Mouse (Mus musculus) kidney, embryonic 15.5 days (tissue): ENCODE data around the gene Fat3. TPM values are rescaled to one million over a fixed set of nuclear protein-coding genes. Genes with fewer than 3 reads are reported as not detected.

ENCODE experiments used
- ATAC-seq: fragments of 200-750 bp; cut with Nextera tagmentation; replicated peaks from 2 replicates; pipeline ENCODE4 v1.8.0; 2017; ENCODE audit warnings: moderate TSS enrichment; ENCODE audit not compliant: low FRiP score
- H3K27ac ChIP-seq: fragments of 300-500 bp; sonication (generic); 2 replicates; pipeline ENCODE4 v1.5.1; 2015; ENCODE audit warnings: mild to moderate bottlenecking, inconsistent platforms
- H3K27me3 ChIP-seq: fragments of 300-500 bp; sonication (generic); 2 replicates; pipeline ENCODE4 v1.6.1; 2015; ENCODE audit warnings: inconsistent platforms
- H3K36me3 ChIP-seq: fragments of 300-500 bp; sonication (generic); 2 replicates; pipeline ENCODE4 v1.6.1; 2015; ENCODE audit warnings: inconsistent platforms
- H3K4me1 ChIP-seq: fragments of 300-500 bp; sonication (generic); 2 replicates; pipeline ENCODE4 v1.6.1; 2015; ENCODE audit warnings: inconsistent platforms
- H3K4me2 ChIP-seq: fragments of 300-500 bp; sonication (generic); 2 replicates; pipeline ENCODE4 v1.6.1; 2015; ENCODE audit warnings: moderate library complexity, mild to moderate bottlenecking, inconsistent platforms
- H3K4me3 ChIP-seq: fragments of 300-500 bp; sonication (generic); replicated peaks from 2 replicates; pipeline ENCODE4 v1.5.1; 2015; ENCODE audit warnings: mild to moderate bottlenecking, inconsistent platforms
- H3K9ac ChIP-seq: fragments of 300-500 bp; sonication (generic); 2 replicates; pipeline ENCODE4 v1.6.1; 2015; ENCODE audit warnings: mild to moderate bottlenecking, inconsistent platforms
- H3K9me3 ChIP-seq: fragments of 300-500 bp; sonication (generic); replicated peaks from 2 replicates; pipeline ENCODE4 v1.6.1; 2016; ENCODE audit warnings: inconsistent platforms
- WGBS: fragments of 180-500 bp; shearing (Covaris S2); methylation state at CpG from one replicate; pipeline ENCODE4 v1.1.7; 2015; ENCODE audit warnings: mixed read lengths; 5-methylcytosine and 5-hydroxymethylcytosine counted together
- polyA plus RNA-seq: library from polyadenylated mRNA; unstranded; fragments of >200 nt; fragmentation: Nextera tagmentation; extraction: Ambion mirVana; gene quantifications from 2 replicates; pipeline ENCODE4 v1.2.1, GENCODE M21; 2015

Fat3 gene
- polyA plus RNA-seq, 1 experiment from 2014 or later = 3.3 TPM

DNA sequence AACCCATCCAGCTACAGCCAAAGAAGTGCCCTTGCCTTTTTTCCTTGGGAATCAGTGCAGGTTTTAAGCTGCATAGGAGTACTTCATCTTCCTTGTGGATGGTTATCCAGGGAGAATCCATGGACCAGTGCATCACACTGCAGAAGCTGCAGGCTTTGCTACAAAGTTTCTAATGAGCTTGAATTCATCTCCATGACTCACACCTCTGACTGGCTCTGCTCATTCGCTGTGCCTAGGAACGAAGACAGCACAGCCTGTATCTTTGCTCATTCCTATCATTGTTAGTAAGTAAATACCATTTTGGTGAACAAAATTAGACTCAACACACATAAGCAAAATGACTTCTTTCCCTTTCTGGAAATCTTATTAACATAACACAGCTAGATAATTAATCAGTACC lies 78.4 kb downstream of the Fat3 start:
- no peaks in the 10 kb centered on the region for H3K9me3 ChIP-seq
- H3K4me2 ChIP-seq = no peak overlapping the region
- no peaks in the 10 kb centered on the region for H3K4me1 ChIP-seq
- 90% methylated on average over 2 of the region's 2 CpGs for WGBS
- H3K36me3 ChIP-seq = no peaks in the 10 kb centered on the region
- ATAC-seq = no peak
- H3K27ac ChIP-seq = no peak overlapping the region
- no peaks in the 10 kb centered on the region for H3K27me3 ChIP-seq
- no peak overlapping the region for H3K9ac ChIP-seq
- H3K4me3 ChIP-seq = no peak overlapping the region

DNA sequence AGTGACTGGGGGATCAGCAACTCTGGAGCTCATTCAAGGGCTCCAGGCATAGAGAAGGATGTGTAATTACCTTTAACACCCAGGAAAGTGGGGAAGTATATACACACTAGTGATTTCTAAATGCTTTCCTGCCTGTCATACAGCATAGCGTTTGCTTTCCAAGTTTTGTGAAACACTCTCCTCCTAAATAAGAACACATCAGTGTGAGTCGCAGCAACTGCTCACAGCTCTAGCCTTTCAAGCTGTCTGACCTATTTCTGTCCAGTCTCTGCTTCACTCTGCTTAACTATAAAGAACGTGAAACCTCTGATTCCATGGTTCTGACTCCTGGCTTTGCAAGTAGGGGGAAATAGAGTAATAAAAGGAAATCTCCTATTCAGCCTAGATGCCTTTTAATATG lies 98.3 kb downstream of the Fat3 start:
- no peaks in the 10 kb centered on the region for H3K9me3 ChIP-seq
- 85% methylated on average over 3 of the region's 3 CpGs for WGBS
- H3K4me1 ChIP-seq = no peaks in the 10 kb centered on the region
- no peaks in the 10 kb centered on the region for H3K27me3 ChIP-seq
- no peak overlapping the region for H3K9ac ChIP-seq
- no peak overlapping the region for H3K4me3 ChIP-seq
- H3K27ac ChIP-seq = no peak overlapping the region
- H3K4me2 ChIP-seq = no peak overlapping the region
- H3K36me3 ChIP-seq = no peaks in the 10 kb centered on the region
- ATAC-seq = no peak

DNA sequence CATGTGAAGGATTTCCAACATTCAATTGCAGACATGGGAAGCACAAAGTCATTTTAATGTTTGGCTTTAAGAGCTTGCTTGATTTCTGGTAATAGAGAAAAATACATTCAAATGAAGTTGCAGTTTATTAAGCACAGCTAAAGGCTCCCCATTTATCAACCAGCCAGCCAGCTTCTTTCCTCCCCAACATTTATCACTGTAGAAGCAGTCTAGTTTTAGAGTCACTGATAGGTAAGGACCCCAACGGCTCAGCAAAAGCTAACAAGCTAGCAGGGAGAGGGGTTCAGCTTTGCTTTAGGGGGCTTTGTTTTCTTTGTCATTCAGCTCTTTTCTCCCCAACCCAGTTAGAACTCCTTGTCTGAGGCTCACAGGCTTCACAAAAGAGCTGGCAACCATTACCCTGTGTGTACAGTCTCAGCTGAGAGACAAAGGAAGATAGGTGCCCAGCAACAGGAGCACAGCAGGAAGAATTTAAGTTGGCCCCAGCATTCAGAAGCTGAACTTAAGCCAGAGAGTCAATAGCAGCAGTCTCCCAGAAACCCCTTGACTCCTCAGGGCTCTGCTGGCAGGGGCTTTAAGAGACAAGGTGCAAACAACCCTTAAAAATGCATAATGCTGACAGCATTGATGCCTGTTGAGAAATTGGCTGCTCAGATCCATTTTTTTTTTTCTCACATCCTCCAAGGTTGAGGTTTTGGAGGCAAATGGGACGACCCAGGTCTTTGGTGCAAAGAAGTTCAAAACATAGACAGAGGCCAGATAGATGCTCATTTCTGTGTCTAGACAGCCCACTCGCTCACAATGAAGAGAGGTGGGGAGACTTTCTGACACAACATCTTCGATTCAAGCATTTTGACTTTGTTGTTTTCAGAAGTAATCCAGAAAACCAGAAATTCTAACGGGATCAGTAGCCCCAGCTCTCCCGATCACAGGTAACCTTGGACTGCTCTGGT lies 102.1 kb downstream of the Fat3 start:
- H3K9ac ChIP-seq = no peak overlapping the region
- no peaks in the 10 kb centered on the region for H3K36me3 ChIP-seq
- no peak for ATAC-seq
- H3K27ac ChIP-seq = no peak overlapping the region
- no peak overlapping the region for H3K4me3 ChIP-seq
- WGBS = 71% methylated on average over 6 of the region's 6 CpGs
- H3K4me1 ChIP-seq = no peaks in the 10 kb centered on the region
- H3K4me2 ChIP-seq = no peak overlapping the region
- H3K27me3 ChIP-seq = no peaks in the 10 kb centered on the region
- no peaks in the 10 kb centered on the region for H3K9me3 ChIP-seq

DNA sequence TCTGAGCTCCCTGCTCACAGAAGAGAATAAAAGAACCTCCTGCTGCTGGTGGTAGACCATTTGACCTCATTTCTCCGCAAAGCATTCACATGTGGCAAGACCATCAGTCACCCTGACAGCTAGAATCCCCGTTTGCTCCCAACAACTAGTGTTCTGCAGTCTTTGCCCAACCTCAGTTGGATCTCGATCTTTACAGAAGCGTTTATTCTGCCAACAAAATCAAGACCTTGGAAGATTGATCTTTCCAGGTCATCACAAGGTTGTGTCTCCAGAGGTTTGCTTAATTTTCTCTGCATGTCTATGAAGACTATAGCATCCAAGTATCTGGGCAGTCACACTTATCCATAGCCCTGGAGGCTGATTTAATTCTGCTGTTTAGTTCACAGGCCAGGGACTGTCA lies 111.9 kb downstream of the Fat3 start:
- no peaks in the 10 kb centered on the region for H3K27me3 ChIP-seq
- H3K4me1 ChIP-seq = no peaks in the 10 kb centered on the region
- H3K4me2 ChIP-seq = no peak overlapping the region
- no peaks in the 10 kb centered on the region for H3K9me3 ChIP-seq
- WGBS = 18% methylated on average over 4 of the region's 4 CpGs
- H3K4me3 ChIP-seq = no peak overlapping the region
- no peaks in the 10 kb centered on the region for H3K36me3 ChIP-seq
- no peak for ATAC-seq
- no peak overlapping the region for H3K9ac ChIP-seq
- no peak overlapping the region for H3K27ac ChIP-seq

DNA sequence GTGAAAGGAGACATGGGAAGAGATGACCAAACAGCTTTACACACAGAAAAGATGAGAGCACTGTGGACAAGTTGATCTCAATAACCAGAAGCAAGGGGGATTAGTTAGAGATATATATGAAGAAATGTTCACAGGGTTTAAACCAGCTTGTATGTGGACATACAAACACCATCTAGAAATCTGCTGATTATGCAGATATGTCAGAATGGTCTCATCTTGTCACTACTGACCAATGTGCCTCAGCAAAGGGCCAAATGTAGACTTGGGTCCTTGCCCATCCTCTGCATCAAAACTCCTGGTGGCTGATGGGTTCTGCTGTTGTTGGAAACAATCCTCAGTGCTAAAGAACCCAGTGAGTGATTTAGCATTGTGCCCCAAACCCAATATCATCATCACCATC lies 113.6 kb downstream of the Fat3 start:
- no peak overlapping the region for H3K9ac ChIP-seq
- no peak for ATAC-seq
- H3K9me3 ChIP-seq = no peaks in the 10 kb centered on the region
- H3K4me3 ChIP-seq = no peak overlapping the region
- no peaks in the 10 kb centered on the region for H3K27me3 ChIP-seq
- H3K27ac ChIP-seq = no peak overlapping the region
- no peaks in the 10 kb centered on the region for H3K36me3 ChIP-seq
- H3K4me1 ChIP-seq = 0 out of 2 replicates have a peak, but pooled peaks cover 2% of the 10 kb centered on the region
- no peak overlapping the region for H3K4me2 ChIP-seq

DNA sequence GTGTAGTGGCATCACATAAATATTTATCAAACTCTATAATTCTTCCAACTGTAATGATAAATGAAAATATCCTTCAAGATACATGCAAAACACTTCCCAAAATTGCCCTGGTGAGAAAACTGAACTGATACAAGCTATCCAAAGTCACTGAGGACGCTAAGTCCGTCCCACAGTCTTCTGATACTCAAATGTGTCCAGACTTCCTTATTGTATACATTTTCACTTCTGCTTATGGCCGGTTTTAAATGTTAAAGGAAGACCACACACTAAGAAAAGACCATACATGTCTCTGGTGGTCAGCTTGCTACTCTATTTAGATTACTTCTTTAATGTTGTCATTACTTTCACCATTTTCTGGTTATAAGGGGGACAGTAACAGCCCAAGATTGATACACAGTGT lies 137.4 kb downstream of the Fat3 start:
- H3K9me3 ChIP-seq = no peaks in the 10 kb centered on the region
- H3K27me3 ChIP-seq = no peaks in the 10 kb centered on the region
- H3K9ac ChIP-seq = no peak overlapping the region
- no peaks in the 10 kb centered on the region for H3K4me1 ChIP-seq
- 87% methylated on average over 3 of the region's 3 CpGs for WGBS
- no peak overlapping the region for H3K4me3 ChIP-seq
- ATAC-seq = no peak
- H3K27ac ChIP-seq = no peak overlapping the region
- no peaks in the 10 kb centered on the region for H3K36me3 ChIP-seq
- no peak overlapping the region for H3K4me2 ChIP-seq

DNA sequence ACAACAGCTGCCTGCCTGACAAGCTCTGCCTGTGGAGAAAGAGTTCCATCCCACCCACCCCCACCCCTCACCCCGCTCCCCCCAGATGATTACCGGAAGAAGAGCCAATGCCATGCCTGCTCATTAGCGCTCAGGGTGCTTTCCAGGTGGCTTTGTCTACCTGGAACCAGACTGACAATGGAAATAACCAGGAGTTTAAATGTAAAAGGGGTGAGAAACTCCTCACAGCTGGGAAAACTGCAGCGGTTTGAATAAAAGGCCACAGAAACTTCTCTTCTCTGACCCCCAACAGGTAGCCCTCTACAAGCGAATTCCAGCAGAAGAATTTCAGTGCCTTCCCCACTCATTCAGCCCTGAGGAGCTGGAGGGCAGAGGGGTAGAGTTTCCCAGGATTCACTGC lies 139.3 kb downstream of the Fat3 start:
- H3K9me3 ChIP-seq = no peaks in the 10 kb centered on the region
- no peaks in the 10 kb centered on the region for H3K27me3 ChIP-seq
- no peak overlapping the region for H3K9ac ChIP-seq
- H3K4me2 ChIP-seq = no peak overlapping the region
- H3K36me3 ChIP-seq = no peaks in the 10 kb centered on the region
- WGBS = 20% methylated on average over 5 of the region's 5 CpGs
- no peaks in the 10 kb centered on the region for H3K4me1 ChIP-seq
- H3K27ac ChIP-seq = no peak overlapping the region
- no peak overlapping the region for H3K4me3 ChIP-seq
- ATAC-seq = no peak

DNA sequence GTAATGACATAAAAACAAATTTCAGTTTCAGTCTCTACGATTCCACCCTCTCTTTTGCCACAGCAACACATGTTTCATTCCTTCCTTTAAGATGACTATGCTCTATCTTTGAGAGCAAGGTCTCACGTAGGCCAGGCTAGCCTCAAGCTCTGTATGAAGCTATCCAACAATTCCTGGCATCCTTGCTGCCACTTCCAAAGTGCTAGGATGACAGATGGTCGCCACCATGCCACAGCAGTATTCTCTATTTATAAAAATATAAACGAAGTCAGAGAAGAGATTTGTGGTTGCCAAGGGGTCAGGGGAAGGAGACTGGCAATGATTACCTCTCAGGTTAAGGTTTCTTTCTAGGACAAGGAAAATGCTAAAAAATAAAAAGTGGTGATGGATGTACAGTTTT lies 144.4 kb downstream of the Fat3 start:
- Histone ChIP-seq H3K4me3 (no peak overlapping the region), H3K27me3 (no peaks in the 10 kb centered on the region), H3K4me2 (no peak overlapping the region), H3K9ac (no peak overlapping the region), H3K27ac (no peak overlapping the region), H3K4me1 (no peaks in the 10 kb centered on the region), H3K36me3 (no peaks in the 10 kb centered on the region), H3K9me3 (no peaks in the 10 kb centered on the region)
- ATAC-seq = no peak
- WGBS = 83% methylated on average over 4 of the region's 4 CpGs

DNA sequence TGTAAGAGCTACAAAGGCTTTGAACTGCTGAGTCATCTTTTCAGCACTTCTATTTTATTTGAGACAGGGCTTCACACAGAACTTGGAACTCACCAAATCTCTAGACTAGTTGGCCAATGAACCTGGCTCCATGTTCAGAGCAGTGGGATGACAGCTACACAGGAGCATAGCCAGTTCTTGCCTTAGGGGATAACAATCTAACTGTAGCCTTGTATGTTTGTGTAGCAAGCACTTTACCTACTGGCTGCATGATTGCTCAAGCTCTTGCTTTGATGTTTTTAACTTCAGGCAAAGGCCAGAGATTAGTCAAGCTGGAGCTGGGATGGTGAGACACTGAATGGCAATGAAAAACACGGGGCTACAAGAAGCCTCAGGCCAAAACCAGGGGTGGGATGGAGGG lies 146.2 kb downstream of the Fat3 start:
- Histone ChIP-seq H3K27ac (no peak overlapping the region), H3K36me3 (no peaks in the 10 kb centered on the region), H3K4me2 (no peak overlapping the region), H3K9ac (no peak overlapping the region), H3K4me3 (no peak overlapping the region), H3K9me3 (no peaks in the 10 kb centered on the region), H3K27me3 (no peaks in the 10 kb centered on the region), H3K4me1 (no peaks in the 10 kb centered on the region)
- WGBS = 24% methylated on average over 1 of the region's 1 CpGs
- no peak for ATAC-seq

DNA sequence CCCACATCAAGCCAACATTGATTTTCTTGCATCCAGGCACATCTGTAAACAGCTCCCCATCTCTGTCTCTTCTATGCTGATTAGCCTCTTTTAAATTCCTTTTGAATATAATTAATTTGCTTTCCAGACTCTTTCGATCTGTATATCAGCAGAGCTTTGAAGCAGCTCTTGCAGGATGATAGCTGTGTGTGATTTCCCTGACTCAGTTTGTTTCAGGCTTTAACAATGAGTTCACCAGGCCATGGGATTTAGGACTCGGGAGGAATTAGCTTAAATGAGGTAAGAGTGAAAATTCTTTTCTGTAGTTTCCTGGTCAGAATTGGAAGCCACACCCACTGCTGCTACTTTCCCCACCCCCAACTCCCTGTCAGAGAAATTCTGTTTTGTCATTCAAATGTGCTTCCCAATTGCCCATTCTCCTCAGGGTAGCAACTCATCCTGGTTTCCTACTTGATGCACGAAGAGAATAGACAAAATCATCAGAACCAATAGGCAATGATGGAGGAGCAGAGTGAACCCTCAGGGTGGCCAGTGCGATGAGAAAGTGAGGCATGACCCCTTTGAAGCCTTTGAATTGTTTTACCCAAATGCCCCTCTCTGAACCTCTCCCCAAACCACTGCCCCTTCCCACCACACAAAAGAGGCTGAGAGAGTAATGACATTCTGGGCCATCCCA lies 147.9 kb downstream of the Fat3 start:
- no peak overlapping the region for H3K27ac ChIP-seq
- ATAC-seq = no peak
- no peaks in the 10 kb centered on the region for H3K9me3 ChIP-seq
- 46% methylated on average over 4 of the region's 4 CpGs for WGBS
- H3K4me3 ChIP-seq = no peak overlapping the region
- no peak overlapping the region for H3K4me2 ChIP-seq
- no peak overlapping the region for H3K9ac ChIP-seq
- H3K4me1 ChIP-seq = no peaks in the 10 kb centered on the region
- no peaks in the 10 kb centered on the region for H3K36me3 ChIP-seq
- no peaks in the 10 kb centered on the region for H3K27me3 ChIP-seq

DNA sequence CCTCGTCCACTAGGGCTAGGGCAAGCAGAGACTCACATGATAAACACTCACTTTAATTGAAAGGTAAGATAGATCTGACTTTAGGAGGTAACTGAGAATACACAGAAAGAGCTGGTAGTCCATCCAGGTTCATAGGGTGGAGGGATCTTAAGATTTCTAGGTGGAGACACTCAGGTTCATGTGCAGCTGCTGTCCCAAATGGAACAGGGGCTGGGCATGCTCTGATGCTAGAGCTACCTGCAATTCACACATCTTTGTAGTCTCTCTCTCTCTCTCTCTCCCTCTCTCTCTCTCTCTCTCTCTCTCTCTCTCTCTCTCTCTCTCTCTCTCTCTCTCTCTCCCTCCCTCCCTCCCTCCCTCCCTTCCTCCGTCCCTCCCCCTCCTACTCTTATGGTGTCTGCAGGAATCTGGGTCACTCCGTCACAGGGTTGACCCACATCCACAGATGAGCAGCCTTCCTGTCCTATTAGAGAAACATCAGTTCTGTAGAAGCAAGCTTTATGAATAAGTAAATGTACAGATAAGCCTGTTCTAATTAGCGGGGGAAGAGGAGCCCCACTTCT lies 148.5 kb downstream of the Fat3 start:
- no peak overlapping the region for H3K9ac ChIP-seq
- no peaks in the 10 kb centered on the region for H3K27me3 ChIP-seq
- no peak for ATAC-seq
- H3K36me3 ChIP-seq = no peaks in the 10 kb centered on the region
- H3K4me2 ChIP-seq = no peak overlapping the region
- H3K9me3 ChIP-seq = no peaks in the 10 kb centered on the region
- no peak overlapping the region for H3K4me3 ChIP-seq
- no peaks in the 10 kb centered on the region for H3K4me1 ChIP-seq
- no peak overlapping the region for H3K27ac ChIP-seq
- 56% methylated on average over 3 of the region's 4 CpGs for whole genome bisulfite sequencing
